Mouse (Mus musculus) CH12F3 (cell line): ENCODE measurements around the gene Ang2.
"Not testable (repeated sequence)": the region's sequence is repeated elsewhere in the genome, so short reads cannot be mapped to it uniquely, and the experiment has no call there.

Experiments used
- in situ Hi-C: fragments of 300-500 bp; cut with MboI; formaldehyde crosslinking; loops from 2 replicates; pipeline ENCODE4 v1.14.3; 2020; ENCODE audit warnings: low sequenced_read_pairs

The Ang2 gene

DNA sequence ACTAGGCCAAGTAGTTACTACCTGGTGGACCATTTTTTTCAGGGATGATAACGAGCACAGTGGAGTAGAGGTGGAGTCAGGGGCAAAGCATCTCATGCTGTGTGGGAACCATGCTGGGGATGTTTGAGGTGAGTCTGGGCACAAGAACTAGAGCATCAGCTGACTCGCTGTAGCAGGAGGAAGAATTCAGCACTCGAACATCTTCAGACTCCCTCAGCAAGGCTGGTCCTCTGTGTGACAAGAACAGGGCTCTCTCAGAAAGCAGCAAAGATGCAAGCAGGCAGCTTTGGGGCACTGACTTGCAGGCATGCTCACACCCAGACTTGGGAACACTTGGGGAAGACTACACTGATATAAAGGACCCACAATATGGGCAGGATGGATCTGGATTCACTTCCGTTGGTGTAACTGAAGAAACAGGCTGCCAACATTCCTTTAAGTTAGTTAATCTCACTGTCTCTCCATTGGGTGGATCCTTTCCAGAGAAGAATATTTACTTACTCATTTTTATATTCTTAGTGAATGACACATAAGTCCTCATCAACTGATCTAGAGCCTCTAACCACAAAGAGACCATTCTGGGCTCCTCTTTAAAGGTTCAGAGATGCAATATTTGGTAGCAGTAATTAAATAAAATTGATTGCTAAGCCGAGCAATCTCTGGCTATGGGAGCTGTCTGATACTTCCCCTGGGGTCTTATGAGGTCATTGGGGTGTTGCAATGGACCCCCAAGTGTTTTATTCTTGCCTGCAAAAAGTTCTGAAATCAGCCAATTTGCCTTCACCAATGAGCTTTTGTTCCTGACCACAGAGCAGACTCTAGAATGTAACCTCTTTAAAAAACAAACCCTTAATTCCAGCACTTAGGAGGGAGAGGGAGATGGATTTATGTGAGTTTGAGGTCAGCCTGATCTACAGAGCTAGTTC is at the start of gene Ang2:
Gene Ang2 (minus strand): TSS at position 51 of the 926 bp plus-strand sequence.
- in situ Hi-C loops = no loop called here

DNA sequence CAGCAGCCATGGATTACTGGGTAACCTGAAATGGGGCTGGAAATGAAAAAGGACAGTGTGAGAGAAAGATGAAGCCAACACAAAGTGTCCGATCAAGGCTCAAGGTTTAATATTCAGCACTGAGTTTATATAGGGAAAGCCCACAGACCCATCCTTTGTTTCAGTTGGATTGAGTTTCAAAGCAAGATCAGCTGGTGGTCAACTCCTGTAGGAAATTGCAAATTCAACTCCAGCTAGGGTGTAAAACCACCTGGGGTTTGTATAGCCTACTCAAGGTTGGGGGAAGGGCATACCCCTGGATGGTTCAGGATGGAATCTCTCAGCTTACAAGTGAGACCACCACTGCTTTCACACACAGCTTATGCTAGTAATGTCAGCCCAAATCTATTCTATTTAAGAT is 48.8 kb upstream of the Ang2 start:
- in situ Hi-C loops = loop anchor here (10.0 kb wide), 1 partner anchor 143 kb away; no protein-coding TSS in a partner anchor

DNA sequence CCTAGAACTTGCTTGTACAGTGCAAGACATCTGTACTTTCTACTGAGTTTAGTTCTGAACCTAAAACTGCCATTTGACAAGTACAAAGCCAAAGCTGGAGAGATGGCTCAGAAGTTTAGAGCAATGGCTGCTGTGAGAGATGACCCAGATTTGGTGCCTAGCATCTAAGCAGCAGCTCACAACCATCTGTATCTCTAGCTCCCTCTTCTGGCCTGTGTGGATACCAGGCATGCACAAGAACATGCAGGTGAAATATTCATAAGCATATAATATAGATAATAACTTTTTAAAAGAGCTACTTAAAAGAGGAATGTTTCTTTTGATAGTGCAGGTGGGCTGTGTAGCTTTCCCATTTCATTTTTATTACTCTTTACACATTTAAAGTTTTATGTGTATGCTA is 42.0 kb upstream of the Ang2 start:
- in situ Hi-C loops = loop anchor here (10.0 kb wide), 1 partner anchor 136 kb away; no protein-coding TSS in a partner anchor

DNA sequence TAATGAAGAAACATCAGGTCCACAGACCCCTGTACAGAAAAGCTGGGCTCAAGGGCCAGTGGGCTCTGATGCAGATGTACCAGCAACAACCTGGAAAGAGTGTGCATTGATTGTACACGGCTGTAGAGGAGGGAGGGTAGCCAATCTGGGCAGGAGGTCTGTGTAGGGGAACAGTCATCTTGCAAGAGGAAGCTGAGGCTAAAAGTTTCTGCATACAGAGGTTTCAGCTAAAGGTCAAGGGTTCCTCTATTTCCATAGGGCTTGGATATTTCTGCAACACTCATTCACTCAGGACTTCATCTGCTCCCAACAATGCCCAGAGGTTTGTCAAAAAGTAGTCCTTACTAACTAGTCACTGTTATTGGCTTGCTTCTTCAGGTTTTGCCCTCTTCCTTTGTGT is 38.5 kb upstream of the Ang2 start:
- in situ Hi-C loops = not testable (repeated sequence)

DNA sequence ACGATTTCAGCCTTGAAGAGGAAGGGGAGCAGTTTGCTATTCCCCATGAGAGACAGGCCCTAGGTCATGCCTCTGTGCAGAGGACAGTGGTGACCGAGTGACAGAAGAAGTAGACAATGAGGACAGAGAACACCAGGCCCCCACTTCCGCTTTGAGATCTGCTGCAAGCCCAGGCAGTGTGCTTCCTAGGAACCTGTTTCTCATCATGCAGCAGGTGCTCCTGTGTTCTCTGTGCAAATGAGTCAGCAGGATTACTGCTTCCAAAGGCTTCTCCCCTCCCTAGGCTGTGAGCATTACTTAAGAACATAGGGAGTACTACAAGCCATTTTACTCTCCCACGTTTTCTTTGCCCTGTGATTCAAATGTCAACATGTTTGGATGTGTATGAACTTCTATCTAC is 30.7 kb upstream of the Ang2 start:
- in situ Hi-C loops = not testable (repeated sequence)

DNA sequence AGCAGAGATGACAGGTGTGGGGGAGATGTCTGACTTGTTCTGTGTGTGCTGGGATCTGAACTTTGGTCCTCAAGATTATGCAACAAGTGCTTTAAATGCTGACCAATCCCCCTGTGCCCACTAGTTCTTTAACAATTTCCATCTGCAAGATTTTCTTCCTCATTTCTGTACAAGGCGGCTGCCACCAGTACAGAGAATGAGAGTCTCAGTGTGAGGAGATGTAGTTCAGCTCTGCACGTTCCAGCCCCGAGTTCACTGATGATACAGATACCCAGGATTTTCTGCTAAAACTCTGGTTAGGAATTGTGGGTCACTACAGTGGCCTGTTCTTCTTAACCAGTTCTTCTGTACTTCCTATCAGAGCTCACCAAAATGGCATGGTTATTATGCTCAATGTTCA is 21.1 kb upstream of the Ang2 start:
- in situ Hi-C loops = not testable (repeated sequence)

DNA sequence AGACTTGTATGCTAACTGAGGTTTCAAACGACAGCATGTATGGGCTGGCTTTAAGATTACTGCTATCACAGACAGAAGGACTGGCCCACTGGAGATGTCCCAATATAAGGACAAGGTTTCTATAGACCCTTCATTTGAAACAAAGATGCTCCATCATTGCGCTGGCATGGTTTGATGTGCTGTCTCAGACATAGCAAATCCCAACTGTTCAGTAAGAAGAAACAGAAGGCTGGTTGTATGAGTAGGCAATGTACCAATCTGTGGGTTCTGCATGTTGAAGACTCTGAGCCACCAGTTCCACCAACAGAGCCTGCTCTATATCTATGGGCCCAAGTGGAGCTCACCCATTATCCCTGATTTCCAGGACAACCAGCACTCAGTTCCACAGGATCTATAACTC is 4.2 kb upstream of the Ang2 start, which contains the start of gene Ear14:
Gene Ear14 (plus strand): TSS at position 277 of the 400 bp plus-strand sequence.
- in situ Hi-C loops = no loop called here

DNA sequence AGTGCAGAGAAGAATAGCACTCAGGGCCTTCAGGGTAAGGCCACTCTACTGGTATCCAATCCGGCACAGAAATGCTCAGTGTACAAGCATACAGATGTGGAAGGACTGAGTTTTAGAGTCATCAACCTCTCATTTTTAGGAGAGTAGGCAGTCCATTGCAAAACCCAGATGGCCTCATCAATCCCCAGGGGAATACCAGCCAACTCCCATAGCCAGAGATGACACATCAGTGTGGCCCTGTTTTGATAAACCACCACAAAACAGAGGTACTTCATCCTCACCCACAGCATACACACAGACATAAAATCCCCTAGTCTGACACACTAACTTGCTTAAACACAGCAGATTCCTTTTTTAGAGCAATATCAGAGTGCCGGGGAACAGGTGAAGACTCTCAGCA is 1.5 kb upstream of the Ang2 start:
- in situ Hi-C loops = no loop called here

DNA sequence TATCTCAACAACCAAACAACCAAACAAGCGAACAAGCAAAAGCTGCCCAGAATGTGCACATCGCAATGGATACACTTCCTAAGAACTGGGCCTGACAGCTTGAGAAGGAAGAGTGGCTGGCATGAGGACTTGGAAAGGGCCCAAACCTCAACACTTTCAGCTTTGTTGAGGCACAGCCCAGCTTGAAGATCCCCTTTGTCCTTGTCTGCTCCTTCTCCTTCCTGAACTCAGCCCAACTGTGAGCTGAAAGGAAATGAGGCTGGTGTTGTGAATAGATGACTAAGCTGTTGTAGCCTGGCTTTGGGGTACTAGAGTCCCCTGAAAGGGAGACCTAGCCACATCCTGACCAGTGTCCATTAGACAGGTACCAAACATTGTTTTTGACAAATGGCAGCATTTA is 1.1 kb upstream of the Ang2 start:
- in situ Hi-C loops = no loop called here

DNA sequence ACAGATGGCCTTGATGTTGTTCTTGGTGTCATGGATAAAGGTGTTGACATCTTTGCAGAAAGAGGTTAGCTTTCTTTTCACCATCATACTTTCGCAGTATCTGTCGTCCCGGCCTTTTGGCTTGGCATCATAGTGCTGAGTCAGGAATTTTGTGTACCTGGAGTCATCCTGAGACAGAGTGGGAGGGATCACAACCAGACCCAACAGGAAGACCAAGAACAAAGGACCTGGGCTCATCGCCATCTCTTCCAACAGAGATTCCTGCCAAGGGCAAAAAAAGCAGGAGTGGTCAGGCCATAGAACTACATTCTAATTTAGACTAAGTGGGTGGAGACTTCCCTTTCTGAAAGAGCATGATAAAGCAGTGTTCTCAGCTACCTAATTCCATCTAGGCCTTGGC is 3.3 kb downstream of the Ang2 start:
- in situ Hi-C loops = no loop called here

DNA sequence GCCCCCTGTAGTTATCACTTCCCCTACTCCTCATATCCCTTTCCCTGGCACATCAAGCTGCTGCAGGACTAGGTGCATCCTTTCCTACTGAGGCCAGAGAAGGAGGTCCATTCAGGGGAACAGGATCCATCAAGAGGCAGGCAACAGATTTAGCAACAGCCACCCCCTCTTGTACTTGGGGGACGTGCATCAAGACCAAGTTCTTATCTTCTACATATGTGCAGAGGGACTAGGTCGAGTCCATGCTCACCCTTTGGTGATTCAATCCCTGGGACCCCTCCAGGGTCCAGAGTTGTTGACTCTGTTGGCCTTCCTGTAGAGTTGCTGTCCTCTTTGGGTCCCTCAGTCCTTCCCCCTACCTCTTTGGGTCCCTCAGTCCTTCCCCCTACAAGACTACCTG is 17.9 kb downstream of the Ang2 start:
- in situ Hi-C loops = not testable (repeated sequence)

DNA sequence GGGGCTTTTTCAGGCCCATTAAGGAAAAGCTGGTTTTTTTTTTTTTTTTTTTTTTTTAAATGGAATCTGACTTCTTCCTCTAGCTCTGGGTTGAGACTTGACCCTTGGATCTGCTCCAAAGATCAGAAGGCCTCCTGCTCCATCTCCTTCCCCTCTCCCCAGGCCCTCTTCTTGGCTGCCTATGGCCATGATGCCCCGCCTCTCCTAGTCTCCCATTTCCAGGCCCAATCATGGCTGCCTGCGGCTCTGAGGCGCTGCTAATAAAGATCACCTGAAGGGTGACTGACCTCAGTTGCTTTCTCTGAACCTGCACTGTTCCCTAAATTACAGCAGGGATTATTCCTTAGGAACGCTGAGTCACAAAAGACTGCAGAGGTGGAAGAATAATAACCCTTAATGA is 25.1 kb downstream of the Ang2 start:
- in situ Hi-C loops = loop anchor here (10.0 kb wide), 1 partner anchor 91 kb away; no protein-coding TSS in a partner anchor

DNA sequence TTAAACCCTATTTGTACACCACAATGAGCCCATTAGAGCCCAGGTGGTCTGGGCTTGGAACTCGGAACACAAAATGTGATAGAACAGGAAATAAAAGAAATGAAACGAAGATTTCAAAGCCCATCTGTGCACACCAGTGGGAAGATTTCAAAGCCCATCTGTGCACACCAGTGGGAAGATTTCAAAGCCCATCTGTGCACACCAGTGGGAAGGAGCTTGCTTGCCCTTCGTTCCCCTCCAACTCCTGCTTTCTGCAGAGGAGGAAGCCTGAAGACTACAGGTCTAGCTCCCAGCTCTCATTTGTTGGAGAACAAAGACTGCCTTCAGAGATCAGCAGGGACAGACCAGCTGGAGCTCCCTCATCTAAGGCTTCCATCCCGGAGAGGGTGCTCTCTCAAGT is 26.0 kb downstream of the Ang2 start:
- in situ Hi-C loops = loop anchor here (10.0 kb wide), 1 partner anchor 92 kb away; no protein-coding TSS in a partner anchor

DNA sequence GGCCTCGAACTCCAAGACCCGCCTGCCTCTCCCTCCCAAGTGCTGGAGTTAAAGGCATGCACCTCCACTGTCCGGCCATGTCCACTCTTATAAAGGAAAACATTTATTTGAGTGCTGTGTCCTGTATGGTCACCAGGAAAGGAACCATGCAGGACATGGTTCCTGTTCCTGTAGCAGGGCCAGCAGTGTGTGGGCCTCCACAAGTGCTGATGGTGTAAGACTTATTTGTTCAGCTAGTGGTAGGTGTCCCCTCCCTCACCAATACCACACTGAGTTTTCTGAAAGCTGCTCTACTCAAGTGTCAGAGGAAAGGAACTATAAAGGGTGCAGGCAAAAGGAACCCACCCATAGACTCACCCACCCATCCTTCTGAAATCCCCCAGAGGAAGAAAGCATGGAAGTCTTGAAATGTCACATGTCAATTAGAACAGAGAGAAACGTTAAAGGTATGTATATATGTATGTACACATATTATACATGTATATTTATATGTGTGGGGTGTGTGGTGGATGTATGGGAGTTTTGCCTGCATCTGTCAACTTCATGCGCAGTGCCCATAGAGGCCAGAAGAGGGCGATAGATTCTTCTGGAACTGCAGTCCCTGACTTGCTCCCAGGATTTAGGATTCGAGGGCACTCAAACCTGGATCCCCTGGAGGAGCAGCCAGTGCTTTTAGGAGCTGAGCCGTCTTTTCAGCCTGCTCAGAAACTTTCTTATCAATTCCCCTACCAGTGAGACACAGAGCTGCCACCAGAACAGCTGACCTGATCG is 26.7 kb downstream of the Ang2 start:
- in situ Hi-C loops = loop anchor here (10.0 kb wide), 1 partner anchor 93 kb away; no protein-coding TSS in a partner anchor

DNA sequence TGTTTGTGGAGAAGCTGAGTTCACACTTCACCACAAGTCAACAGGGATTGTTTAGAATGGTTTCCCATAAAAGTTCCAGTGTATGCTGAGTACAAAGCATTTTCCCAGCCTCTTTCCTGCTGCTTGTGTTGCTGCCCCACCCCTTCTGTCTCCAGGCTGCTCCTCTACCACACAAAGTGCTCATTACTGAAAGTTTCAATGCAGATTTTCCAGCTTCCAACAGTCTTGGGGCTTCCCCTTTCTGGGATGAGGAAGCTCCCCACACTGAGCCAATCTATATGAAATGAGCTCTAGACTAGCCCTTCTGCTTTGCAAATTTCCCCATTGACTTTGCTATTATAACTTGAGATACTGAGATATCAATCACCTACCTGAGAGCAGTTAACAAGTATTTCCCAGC is 32.9 kb downstream of the Ang2 start:
- in situ Hi-C loops = no loop called here

DNA sequence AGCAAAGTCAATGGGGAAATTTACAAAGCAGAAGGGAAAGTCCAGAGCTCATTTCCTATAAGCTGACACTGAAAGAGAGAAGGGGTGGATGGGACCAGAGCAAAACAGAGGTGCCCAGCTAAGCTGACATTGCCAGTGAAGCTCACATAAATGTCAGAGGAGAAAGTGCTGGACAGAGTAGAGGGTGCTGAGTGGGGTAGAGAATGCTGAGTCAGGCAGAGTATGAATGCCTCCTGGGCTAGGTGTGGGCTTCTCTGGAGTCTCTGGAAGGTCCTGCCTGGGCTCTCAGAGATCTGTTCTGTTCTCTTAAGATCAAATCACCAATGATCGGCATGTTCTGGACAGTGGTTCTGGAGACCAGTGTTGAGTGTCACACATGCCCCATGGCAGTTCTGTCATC is 33.5 kb downstream of the Ang2 start:
- in situ Hi-C loops = no loop called here

DNA sequence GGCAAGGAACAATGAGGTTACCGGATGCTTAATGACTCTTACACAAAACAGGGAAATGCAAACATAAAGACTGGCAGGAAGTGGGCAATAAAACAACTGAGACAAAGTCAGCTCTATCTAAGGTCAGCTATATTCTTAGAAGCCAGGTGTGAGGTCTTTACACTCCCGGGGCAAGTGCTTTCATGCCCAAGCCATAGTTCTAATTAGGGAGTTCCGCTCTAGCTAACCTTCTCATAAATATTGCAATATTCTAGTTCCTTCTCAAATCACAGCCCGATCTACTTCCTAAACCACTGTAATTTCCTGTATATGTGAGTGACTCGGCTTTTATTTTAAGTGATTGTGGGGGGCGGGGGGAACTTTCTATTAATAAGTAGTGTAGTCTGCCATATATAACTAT is 35.6 kb downstream of the Ang2 start:
- in situ Hi-C loops = not testable (repeated sequence)

DNA sequence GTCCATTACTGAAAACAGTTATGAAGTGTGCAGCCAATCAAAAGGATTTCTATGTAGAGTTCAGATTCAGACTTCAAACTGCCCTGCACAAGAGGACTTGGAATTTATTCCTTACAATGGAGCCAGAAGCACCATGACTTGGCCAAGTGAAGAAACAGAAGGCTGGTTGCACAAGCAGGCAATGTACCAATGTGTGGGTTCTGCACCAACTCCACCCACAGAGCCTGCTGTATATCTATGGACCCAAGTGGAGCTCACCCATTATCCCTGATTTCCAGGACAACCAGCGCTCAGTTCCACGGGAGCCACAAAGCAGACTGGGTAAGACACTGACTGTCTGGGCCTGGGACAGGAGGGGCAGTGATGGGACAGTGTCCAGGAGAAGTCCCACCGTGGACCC is 37.0 kb downstream of the Ang2 start, which contains the start of gene Rnase2b:
Gene Rnase2b (plus strand): TSS at position 285 of the 400 bp plus-strand sequence.
- in situ Hi-C loops = not testable (repeated sequence)

DNA sequence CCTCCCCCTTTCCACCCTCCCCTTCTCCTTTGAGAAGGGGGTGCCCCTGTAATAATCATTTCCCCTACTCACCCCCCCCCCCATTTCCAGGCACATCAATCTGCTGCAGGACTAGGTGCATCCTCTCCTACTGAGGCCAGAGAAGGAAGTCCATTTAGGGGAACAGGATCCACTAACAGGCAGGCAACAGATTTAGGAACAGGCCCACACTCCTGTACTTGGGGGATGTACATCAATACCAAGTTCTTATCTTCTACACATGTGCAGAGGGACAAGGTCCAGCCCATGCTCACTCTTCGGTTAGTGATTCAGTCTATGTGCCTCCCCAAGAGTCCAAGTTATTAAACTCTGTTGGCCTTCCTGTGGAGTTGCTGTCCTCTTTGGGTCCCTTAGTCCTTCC is 41.9 kb downstream of the Ang2 start:
- in situ Hi-C loops = no loop called here

DNA sequence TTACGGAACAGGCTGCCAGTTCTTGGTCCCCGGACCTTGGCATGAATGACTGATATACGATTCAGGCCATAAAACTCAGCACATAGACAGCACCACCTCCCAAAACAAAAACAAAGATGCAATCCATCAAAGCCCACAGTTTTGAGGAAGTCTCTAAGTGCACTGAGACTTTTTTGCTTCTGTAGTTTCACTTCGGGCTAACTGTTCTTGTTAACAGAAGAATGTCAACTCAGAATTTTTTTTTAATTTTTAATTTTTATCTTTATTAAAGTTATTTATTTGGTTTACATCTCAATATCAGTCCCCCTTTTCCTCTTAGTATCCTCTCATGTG is 42.2 kb downstream of the Ang2 start:
- in situ Hi-C loops = no loop called here

DNA sequence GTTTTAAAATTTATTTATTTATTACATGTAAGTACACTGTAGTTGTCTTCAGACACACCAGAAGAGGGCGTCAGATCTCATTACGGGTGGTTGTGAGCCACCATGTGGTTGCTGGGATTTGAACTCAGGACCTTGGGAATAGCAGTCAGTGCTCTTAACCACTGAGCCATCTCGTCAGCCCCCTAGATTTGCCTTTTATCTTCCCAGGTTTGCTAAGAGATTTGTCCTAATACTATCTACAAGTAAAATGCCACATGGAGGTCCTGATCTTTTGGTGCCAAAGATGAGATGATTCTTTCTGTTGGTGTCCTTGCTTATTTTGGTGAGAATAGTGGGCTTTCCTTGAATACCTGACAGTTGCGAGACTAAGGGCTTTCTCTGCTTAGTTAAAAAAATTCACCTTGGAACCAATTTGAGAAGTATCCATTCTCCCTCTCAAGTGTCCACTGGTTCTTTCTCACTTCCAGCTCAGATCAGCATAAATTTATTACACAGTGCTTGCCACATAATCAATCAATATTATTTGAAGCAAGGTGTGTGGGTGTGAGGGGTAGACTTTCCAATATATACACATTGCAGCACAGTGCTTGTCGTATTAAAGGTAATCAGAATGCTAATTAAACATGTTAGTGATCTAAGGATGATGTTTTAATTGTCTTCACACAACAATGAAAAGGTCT is 42.8 kb downstream of the Ang2 start:
- in situ Hi-C loops = no loop called here
